Mouse (Mus musculus) heart, postnatal 36 days (tissue): ENCODE data around the gene Fbxl21. TPM values are rescaled to one million over a fixed set of nuclear protein-coding genes. Genes with fewer than 3 reads are reported as not detected.

Experiments
- DNase-seq, 2 experiments: peaks; one replicate each; pipeline ENCODE4 v3.0.0; 2021 to 2022
- intact Hi-C: fragments of 180-260 bp; cut with DNase I; formaldehyde crosslinking; loops from one replicate; pipeline ENCODE4 v1.15.1; 2025
- total RNA-seq, 2 experiments: library from RNA; stranded (reverse); gene quantifications; 2 replicates each; pipeline ENCODE4 v1.2.3; 2021

Gene Fbxl21
- total RNA-seq, 2 experiments from 2014 or later: 0.58 to 0.60 TPM

- intact Hi-C loops: loop anchor here (1.0 to 5.0 kb wide), 4 partner anchors 37 to 161 kb away; no protein-coding TSS in a partner anchor
- DNase-seq: peak; percentile 85 to 89
Observed at GRCm38 (mm10) chr13:56575701-56576321, 53.5 kb downstream of the Fbxl21 start.

DNA sequence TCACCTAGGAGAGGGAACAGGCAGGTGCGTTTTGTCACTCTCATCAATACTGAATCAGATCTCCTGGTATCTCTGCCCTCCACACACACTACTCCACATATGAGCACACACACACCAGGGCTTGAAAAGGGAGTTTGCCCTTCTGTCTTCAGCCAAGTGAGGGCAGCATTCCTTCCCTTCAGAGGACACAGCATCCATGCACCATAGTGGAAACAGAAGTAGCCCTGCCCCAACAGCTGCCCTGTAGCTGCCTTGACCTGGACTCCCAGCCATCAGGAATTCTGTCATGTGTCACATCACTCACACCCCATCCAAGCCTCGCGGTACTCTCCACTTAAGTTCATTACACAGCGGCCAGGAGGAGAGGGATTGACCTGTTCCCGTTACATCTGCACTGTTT is 55.8 kb downstream of the Fbxl21 start:
- DNase-seq: no peak
- intact Hi-C loops: loop anchor here (5.0 kb wide), 1 partner anchor 159 kb away; no protein-coding TSS in a partner anchor

GRCm38 (mm10) chr13:56580450-56580849 is 58.2 kb downstream of the Fbxl21 start:
- DNase-seq: no peak
- intact Hi-C loops: no loop called here

- DNase-seq: no peak
- intact Hi-C loops: no loop called here
Observed at GRCm38 (mm10) chr13:56581512-56581911, 59.2 kb downstream of the Fbxl21 start.

DNA sequence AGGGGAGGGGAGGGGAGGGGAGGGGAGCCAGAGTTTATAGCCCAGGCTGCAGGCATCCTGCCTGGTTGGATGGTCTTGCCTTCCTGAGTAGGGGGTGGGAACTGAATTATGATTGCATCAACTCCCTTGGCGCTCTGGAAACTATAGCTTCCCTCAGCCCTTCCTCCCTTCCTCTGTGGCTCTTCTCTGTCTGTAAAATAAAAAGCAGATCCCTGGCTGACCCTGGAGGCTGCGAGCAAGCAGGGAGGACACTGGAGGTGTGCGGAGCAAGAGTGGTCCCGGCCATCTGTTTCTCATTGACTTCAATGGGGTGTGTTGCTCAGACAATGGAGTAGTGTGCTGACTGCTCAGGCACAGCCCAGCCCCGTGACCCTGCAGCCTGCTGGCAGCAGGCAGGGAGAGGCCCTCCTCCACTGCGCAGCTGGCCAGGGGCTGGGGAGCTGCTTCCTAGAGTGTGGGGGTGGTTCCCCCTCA is 59.7 kb downstream of the Fbxl21 start:
- intact Hi-C loops: no loop called here
- peak; percentile 38 to 45 for DNase-seq

DNA sequence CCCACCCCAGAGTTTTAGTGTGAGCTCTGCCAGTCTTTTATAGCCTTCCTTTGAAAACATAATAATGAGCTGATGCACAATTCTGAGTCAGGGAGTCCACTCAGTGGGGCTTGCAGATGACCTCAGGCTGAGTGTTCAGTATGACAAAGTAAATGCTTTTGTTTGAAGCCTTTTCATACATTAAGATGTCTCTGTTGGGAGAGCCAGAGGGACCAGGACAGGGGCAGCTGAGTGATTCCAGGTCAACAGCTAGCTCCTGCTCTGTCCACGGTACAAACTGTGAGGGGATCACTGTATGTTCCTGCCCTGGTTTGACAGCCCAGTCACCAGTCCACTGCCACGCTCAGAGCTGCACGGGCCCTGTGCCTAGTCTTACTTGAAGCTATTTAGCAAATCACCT is 60.4 kb downstream of the Fbxl21 start:
- DNase-seq: no peak
- intact Hi-C loops: no loop called here

DNA sequence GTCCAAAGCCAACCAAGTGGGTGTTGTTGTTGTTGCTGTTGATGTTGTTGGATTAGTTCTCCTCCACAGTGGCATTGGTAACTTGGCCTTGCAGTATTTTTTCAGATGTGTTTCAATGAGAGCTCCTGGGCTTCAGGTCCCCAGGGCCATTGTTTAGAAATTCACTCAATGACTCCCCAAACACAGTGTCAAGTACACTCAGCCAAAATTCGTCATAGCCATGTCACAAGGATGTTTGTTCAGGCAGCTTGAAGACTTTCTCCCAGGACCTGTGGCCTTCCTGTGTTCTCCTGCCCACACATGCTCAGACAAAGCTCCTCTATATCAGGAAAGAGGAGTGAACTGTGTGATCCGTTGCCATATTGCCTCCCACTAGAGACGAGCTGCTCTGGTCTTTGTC is 63.8 kb downstream of the Fbxl21 start:
- intact Hi-C loops: no loop called here
- DNase-seq: no peak

Other genes starting within 250 kb of the Fbxl21 start
- gene Cxcl14, start 225.9 kb upstream of the Fbxl21 start, total RNA-seq: 1 to 10 TPM; 3.1 to 5.9 TPM
- gene Gm3045, start 95.9 kb upstream of the Fbxl21 start, total RNA-seq: not detected
- gene Slc25a48, start 84.1 kb upstream of the Fbxl21 start, total RNA-seq: under 1 TPM in 1 of 2 experiments, not detected in 1; 0.17 TPM
- not detected for gene Il9, start 40.2 kb upstream of the Fbxl21 start, total RNA-seq
- gene Lect2, start 26.0 kb downstream of the Fbxl21 start, total RNA-seq: not detected
- gene Tgfbi, start 87.1 kb downstream of the Fbxl21 start, total RNA-seq: 10 to 100 TPM; 21.1 to 25.9 TPM
- gene Smad5, start 180.5 kb downstream of the Fbxl21 start, total RNA-seq: 10 to 100 TPM; 30.6 to 30.7 TPM
- not detected for gene Gm45623, start 231.4 kb downstream of the Fbxl21 start, total RNA-seq